Mouse (Mus musculus) limb, embryonic 15.5 days (tissue): ENCODE measurements around the gene Mgarp. TPM values are rescaled to one million over a fixed set of nuclear protein-coding genes. Genes with fewer than 3 reads are reported as not detected.
"Not testable (repeated sequence)": the region's sequence is repeated elsewhere in the genome, so short reads cannot be mapped to it uniquely, and the experiment has no call there.

ENCODE experiments used
- ATAC-seq: fragments of 200-750 bp; cut with Nextera tagmentation; 2 replicates; pipeline ENCODE4 v1.8.0; 2017; ENCODE audit warnings: low read depth, moderate TSS enrichment; ENCODE audit not compliant: insufficient number of reproducible peaks, low FRiP score, low TSS enrichment
- H3K27ac ChIP-seq: fragments of 300-500 bp; sonication (generic); 2 replicates; pipeline ENCODE4 v1.5.1; 2015; ENCODE audit warnings: moderate library complexity, mild to moderate bottlenecking, inconsistent platforms
- H3K27me3 ChIP-seq: fragments of 300-500 bp; sonication (generic); 2 replicates; pipeline ENCODE4 v1.6.1; 2015; ENCODE audit warnings: inconsistent platforms
- H3K36me3 ChIP-seq: fragments of 300-500 bp; sonication (generic); 2 replicates; pipeline ENCODE4 v1.6.1; 2015; ENCODE audit warnings: inconsistent platforms
- H3K4me1 ChIP-seq: fragments of 300-500 bp; sonication (generic); 2 replicates; pipeline ENCODE4 v1.6.1; 2015; ENCODE audit warnings: inconsistent platforms
- H3K4me2 ChIP-seq: fragments of 300-500 bp; sonication (generic); 2 replicates; pipeline ENCODE4 v1.6.1; 2015; ENCODE audit warnings: mild to moderate bottlenecking, inconsistent platforms
- H3K4me3 ChIP-seq: fragments of 300-500 bp; sonication (generic); 2 replicates; pipeline ENCODE4 v1.5.1; 2015; ENCODE audit warnings: mild to moderate bottlenecking, inconsistent platforms
- H3K9ac ChIP-seq: fragments of 300-500 bp; sonication (generic); 2 replicates; pipeline ENCODE4 v1.6.1; 2015; ENCODE audit warnings: inconsistent platforms
- H3K9me3 ChIP-seq: fragments of 300-500 bp; sonication (generic); 2 replicates; pipeline ENCODE4 v1.6.1; 2016; ENCODE audit warnings: inconsistent platforms
- WGBS: fragments of 180-500 bp; shearing (Covaris S2); methylation state at CpG from one replicate; pipeline ENCODE4 v1.1.7; 2015; 5-methylcytosine and 5-hydroxymethylcytosine counted together
- polyA plus RNA-seq: library from polyadenylated mRNA; unstranded; fragments of >200 nt; fragmentation: Nextera tagmentation; extraction: Ambion mirVana; gene quantifications from 2 replicates; pipeline ENCODE4 v1.2.1, GENCODE M21; 2015

Gene Mgarp
- polyA plus RNA-seq, 1 experiment from 2014 or later: 6.7 TPM

DNA sequence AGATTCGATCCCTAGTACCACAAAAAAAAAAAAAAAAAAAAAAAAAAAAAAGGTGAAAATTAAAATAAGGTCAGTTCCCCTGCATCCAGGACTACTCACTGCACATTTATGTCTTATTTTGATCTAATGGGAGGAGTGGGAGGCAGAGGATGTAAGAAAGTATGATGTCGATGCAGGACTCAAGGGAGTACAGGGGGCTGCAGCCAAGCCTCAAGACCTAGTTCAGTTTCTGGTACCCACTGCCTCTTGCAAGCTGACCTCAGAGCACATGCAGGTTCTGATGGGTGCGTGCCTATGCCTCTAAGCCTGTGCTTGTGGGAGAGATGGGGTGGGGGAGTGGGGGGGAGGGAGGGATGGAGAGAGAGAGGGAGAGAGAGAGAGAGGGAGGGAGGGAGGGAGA, 1.7 kb downstream of the Mgarp start:
- Histone ChIP-seq H3K36me3 (no peaks in the 10 kb centered on the region), H3K4me2 (no peak overlapping the region)
- ATAC-seq: no peak

DNA sequence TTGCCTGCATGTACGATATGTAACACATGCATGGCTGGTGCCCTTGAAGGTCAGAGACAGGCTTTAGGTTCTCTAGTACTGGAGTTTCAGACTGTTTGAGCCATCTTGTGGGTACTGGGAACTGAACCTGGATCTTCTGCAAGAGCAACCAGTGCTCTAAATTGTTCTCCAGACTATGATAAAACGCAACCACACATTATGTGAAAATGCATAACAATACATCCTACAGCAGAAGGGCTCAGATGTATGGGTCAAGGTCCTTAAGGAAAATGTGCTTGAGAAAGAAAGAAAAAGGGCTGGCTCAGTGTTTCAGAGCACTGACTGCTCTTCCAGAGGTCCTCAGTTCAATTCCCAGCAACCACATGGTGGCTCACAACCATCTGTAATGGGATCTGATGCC, 2.9 kb downstream of the Mgarp start:
- Histone ChIP-seq H3K9ac (no peak overlapping the region), H3K36me3 (no peaks in the 10 kb centered on the region), H3K4me1 (peaks cover 11% of the 10 kb centered on the region), H3K9me3 (no peaks in the 10 kb centered on the region), H3K4me3 (no peak overlapping the region), H3K4me2 (no peak overlapping the region), H3K27ac (no peak overlapping the region), H3K27me3 (peaks cover 23% of the 10 kb centered on the region)
- ATAC-seq: no peak
- 92% methylated on average over 2 of the region's 2 CpGs for WGBS

More for the DNA sequence above, 1.7 kb downstream of the Mgarp start:
- Histone ChIP-seq H3K27me3 (peaks cover 28% of the 10 kb centered on the region), H3K4me3 (no peak overlapping the region), H3K4me1 (peaks cover 9% of the 10 kb centered on the region), H3K27ac (no peak overlapping the region), H3K9me3 (no peaks in the 10 kb centered on the region), H3K9ac (no peak overlapping the region)
- WGBS: 63% methylated on average over 3 of the region's 3 CpGs

DNA sequence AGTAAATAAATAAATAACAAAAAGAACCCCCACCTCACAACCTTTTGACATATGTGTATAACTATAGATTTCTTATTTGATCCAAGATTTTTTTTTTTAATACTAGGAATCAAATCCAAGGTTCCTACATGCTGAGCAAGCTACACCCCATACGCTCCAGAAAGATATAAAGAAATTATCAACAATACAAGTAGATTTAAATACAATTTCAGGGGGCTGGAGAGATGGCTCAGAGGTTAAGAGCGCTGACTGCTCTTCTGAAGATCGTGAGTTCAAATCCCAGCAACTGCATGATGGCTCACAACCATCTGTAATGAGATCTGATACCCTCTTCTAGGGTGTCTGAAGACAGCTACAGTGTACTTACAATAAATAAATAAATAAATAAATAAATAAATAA, 3.5 kb downstream of the Mgarp start:
- H3K36me3 ChIP-seq, H3K4me2 ChIP-seq, ATAC-seq, H3K4me3 ChIP-seq, H3K27ac ChIP-seq, H3K9ac ChIP-seq, H3K9me3 ChIP-seq: not testable (repeated sequence)
- 93% methylated on average over 3 of the region's 3 CpGs for WGBS
- Histone ChIP-seq H3K4me1 (peaks cover 11% of the 10 kb centered on the region), H3K27me3 (peaks cover 20% of the 10 kb centered on the region)

DNA sequence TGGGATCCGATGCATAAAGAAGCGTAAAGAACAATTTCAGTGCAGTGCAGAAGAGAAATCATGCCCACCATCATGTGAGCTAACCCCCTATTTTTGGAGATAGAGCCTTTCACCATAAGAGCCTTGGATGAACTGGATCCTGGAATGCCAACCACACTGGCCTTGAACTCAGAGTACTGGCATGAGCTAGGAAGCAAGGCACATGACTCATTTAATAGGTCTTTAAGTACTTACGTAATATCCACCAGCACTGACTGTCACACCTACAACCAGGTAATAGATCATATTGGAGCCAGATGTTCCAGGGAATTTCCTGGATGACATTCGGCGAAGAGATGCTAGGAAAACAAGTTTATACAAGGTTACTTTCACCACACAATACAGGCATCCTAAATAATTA, 4.9 kb downstream of the Mgarp start:
- WGBS: 76% methylated on average over 5 of the region's 5 CpGs
- Histone ChIP-seq H3K9me3 (no peaks in the 10 kb centered on the region), H3K9ac (no peak overlapping the region), H3K4me1 (peaks cover 14% of the 10 kb centered on the region), H3K36me3 (no peaks in the 10 kb centered on the region), H3K27me3 (peaks cover 14% of the 10 kb centered on the region), H3K4me3 (no peak overlapping the region), H3K4me2 (no peak overlapping the region), H3K27ac (no peak overlapping the region)
- no peak for ATAC-seq

DNA sequence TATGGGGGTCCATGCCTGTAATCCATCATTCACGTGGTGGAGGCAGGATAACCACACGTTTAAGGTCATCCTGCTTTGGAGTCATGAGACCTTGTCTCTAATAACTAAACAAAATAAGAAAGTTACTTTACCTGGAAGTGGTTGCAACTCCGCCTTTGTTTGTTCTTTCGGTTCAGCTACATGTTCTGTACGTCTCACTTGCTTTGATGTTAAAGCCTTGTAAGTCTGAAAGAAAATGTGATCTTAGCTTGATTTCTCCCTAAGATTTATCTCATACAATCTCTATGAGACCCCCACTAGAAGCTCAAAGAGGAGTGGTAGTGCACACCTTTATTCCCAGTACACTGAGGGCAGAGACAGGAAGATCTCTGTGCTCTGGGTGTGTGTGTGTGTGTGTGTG, 5.4 kb downstream of the Mgarp start:
- 84% methylated on average over 5 of the region's 5 CpGs for WGBS
- Histone ChIP-seq H3K27ac (no peak overlapping the region), H3K4me1 (peaks cover 10% of the 10 kb centered on the region), H3K4me3 (no peak overlapping the region), H3K27me3 (peaks cover 9% of the 10 kb centered on the region), H3K36me3 (no peaks in the 10 kb centered on the region), H3K4me2 (no peak overlapping the region), H3K9me3 (no peaks in the 10 kb centered on the region), H3K9ac (no peak overlapping the region)
- ATAC-seq: no peak

DNA sequence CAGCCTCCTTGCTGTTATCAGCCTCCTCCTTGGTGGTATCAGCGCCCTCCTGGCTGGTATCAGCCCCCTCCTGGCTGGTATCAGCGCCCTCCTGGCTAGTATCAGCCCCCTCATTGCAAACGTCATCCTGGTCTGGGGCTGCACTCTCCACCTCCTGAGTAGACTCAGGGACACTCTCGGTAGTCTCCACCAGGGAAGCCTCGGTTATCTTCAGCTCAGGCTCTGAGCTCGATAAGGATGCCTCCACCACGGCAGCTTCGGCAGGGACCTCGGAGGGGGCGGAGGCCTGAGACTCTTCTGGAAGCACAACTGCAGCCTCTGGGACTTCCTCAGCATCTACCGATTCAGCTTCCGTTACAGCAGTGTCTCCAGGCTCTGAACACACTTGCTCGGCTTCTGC, 7.6 kb downstream of the Mgarp start:
- peak overlapping the region; percentile 22; the same call in 1 of the 2 replicates for H3K4me2 ChIP-seq
- no peaks in the 10 kb centered on the region for H3K9me3 ChIP-seq
- WGBS: 11% methylated on average over 13 of the region's 13 CpGs
- ATAC-seq: no peak
- no peak overlapping the region for H3K9ac ChIP-seq
- no peak overlapping the region for H3K27ac ChIP-seq
- H3K4me1 ChIP-seq: peaks cover 9% of the 10 kb centered on the region; the same call in 1 of the 2 replicates
- H3K27me3 ChIP-seq: no peaks in the 10 kb centered on the region; the same call in 1 of the 2 replicates
- H3K36me3 ChIP-seq: no peaks in the 10 kb centered on the region
- peak overlapping the region; percentile 11; the same call in 1 of the 2 replicates for H3K4me3 ChIP-seq

DNA sequence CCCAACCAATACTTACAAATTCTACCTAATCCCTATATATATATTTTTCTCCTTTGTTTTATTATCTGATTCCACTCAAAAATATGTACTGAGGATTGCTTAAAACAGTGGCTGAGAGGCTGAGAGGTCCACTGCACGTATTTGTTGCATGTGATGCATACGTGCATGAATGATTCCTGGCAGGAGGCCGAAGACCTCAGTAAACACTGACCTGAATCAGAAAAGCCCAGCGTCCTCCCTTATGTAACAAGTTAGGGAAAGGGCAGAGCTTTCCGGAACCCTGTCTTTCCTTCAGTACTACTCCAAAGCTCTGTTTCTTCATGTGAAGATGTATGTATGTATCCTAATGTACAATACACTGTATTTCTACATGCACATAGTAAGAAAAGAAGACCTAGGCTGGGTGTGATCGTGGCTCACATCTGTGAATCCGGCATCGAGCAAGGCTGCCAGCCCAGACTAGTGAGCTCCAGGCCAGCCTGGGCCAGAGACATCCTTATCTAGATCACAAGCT, 8.6 kb downstream of the Mgarp start:
- Histone ChIP-seq H3K4me3 (no peak overlapping the region), H3K4me1 (peaks cover 9% of the 10 kb centered on the region; the same call in 1 of the 2 replicates), H3K27me3 (no peaks in the 10 kb centered on the region; the same call in 1 of the 2 replicates), H3K4me2 (no peak overlapping the region), H3K9me3 (no peaks in the 10 kb centered on the region), H3K27ac (no peak overlapping the region), H3K9ac (no peak overlapping the region), H3K36me3 (no peaks in the 10 kb centered on the region)
- ATAC-seq: no peak
- WGBS: 74% methylated on average over 8 of the region's 8 CpGs

DNA sequence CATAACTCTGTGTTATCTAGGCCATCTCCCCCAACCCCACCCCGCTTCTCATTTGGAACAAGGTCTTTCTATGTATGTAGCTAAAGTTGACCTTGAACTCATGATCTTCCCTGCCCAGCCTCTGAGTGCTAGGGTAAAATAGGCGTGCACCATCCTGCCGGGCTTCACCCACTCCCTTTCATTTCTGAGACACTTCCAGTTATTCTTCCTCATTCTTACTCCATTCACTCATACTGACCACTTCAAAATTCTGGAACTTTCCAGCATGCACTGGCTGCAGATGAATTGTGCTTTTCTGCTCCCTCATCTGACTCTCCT, 9.4 kb downstream of the Mgarp start:
- no peak overlapping the region for H3K9ac ChIP-seq
- ATAC-seq: no peak
- H3K9me3 ChIP-seq: no peaks in the 10 kb centered on the region

DNA sequence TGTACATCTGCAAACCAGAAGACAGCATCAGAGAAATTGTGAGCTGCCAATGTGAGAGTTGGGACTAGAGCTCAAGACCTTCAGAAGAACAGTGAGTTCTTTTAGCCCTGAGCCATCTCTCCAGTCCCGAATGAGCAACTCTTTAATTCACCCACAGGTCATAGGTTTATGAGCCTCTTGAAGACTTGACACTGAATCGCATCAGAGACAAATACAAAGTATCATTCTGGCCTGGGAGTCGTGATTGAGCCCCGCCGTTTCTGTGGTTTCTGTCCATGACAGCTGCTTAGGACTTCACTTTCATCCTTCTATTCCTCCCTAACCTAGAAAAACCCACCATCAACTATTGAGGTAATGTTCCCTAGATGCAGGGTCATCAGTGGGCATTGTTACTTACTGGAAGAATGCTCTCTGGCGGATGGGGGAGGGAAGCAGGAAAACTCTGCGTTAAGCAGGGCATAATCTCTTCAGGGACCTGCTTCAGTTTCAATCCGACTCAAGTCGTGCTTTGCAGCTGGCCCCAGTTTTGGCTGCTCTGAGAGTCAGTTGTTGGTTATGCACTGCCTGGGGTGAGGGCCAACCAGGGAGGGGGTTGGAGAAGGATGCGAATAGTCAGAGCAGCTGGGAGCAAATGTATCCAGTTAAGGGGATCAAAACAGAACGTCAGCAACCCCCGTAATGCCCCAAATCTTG, 10.0 kb downstream of the Mgarp start:
- ATAC-seq: peak; percentile 58; the same call in 1 of the 2 replicates
- whole genome bisulfite sequencing: 43% methylated on average over 12 of the region's 12 CpGs
- Histone ChIP-seq H3K4me2 (no peak overlapping the region), H3K27ac (no peak overlapping the region), H3K4me3 (no peak overlapping the region), H3K9ac (no peak overlapping the region), H3K4me1 (peaks cover 9% of the 10 kb centered on the region; the same call in 1 of the 2 replicates), H3K27me3 (no peaks in the 10 kb centered on the region; the same call in 1 of the 2 replicates), H3K36me3 (no peaks in the 10 kb centered on the region), H3K9me3 (no peaks in the 10 kb centered on the region)

More for the DNA sequence above, 9.4 kb downstream of the Mgarp start:
- H3K27me3 ChIP-seq: no peaks in the 10 kb centered on the region; the same call in 1 of the 2 replicates
- H3K4me1 ChIP-seq: peaks cover 9% of the 10 kb centered on the region; the same call in 1 of the 2 replicates
- 83% methylated on average over 3 of the region's 3 CpGs for WGBS
- no peak overlapping the region for H3K4me3 ChIP-seq
- no peak overlapping the region for H3K4me2 ChIP-seq
- H3K36me3 ChIP-seq: no peaks in the 10 kb centered on the region
- H3K27ac ChIP-seq: no peak overlapping the region

DNA sequence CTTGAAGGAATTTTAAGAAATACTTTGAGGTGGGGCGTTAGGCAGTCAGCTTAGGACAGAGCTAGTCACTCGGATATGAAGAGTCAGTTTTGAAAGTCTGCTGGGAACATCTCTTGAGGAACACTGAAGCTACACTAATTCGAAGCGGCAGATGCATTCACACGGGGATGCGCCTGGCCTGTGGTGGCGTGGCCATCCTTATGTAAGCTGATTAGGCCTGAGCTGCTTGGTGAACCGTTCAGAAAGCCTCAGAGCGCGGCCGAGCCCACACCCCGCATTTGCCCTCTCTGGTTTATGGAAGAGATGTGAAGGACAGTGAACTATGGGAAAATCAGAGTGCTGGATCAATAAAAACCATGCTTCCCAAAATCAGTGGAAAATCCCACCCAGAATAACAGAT, 13.1 kb downstream of the Mgarp start:
- no peak overlapping the region for H3K9ac ChIP-seq
- no peaks in the 10 kb centered on the region for H3K36me3 ChIP-seq
- ATAC-seq: no peak
- no peaks in the 10 kb centered on the region for H3K9me3 ChIP-seq
- H3K4me2 ChIP-seq: no peak overlapping the region
- WGBS: 84% methylated on average over 12 of the region's 12 CpGs
- H3K4me1 ChIP-seq: peaks cover 9% of the 10 kb centered on the region
- H3K27me3 ChIP-seq: no peaks in the 10 kb centered on the region
- no peak overlapping the region for H3K27ac ChIP-seq
- no peak overlapping the region for H3K4me3 ChIP-seq

DNA sequence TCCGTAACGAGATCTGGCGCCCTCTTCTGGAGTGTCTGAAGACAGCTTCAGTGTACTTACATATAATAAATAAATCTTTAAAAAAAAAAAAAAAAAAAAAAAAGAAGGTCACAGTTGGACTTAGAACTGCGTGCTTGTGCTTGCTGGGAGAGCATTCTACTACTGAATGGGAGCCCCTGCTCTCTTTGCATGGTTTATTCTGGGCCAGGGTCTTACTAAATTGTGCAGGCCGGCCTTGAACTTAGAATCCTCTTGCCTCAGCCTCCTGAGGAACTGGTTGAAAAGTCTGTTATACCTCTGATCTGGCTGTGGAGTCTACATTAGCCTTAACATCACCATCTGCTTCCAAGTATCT, 15.9 kb downstream of the Mgarp start:
- Histone ChIP-seq H3K4me1 (peaks cover 8% of the 10 kb centered on the region), H3K27ac (no peak overlapping the region), H3K4me3 (no peak overlapping the region), H3K36me3 (no peaks in the 10 kb centered on the region), H3K9ac (no peak overlapping the region), H3K9me3 (no peaks in the 10 kb centered on the region), H3K27me3 (no peaks in the 10 kb centered on the region), H3K4me2 (no peak overlapping the region)
- no peak for ATAC-seq
- WGBS: 61% methylated on average over 4 of the region's 5 CpGs

DNA sequence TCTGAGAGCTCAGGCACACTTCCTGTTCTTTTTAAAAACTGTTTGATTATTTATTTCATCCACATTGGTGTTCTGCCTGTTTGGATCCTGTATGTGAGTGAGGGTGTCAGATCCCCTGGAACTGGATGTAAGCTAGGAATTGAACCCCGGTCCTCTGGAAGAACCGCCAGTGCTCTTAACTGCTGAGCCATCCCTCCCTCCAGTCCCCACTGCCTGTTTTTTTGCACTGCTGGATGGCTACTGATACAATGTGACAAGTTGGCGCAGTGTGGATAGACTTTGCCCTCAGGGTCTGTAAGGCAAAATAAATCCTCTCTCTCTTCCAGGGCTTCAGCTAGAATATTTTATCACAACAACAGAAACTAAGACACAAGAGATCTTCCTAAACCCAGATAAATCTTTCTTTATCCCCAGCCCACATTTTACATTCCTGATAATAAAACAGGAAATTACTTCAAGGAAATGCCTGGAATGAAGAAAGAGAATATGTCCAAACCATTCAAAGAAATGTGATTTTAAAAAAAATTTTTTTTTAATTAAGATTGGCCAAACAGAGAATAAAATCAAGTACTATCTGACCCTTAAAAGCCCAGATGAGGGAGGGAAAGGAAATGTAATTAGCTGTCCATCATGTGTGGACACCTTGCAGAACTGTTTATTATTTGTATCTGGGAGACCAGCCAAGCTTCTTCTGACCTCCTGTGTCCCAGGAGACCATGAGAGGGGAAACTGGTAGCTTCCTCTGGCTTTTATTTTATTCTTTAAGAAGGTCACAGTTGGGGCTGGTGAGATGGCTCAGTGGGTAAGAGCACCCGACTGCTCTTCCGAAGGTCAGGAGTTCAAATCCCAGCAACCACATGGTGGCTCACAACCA, 16.5 kb downstream of the Mgarp start:
- Histone ChIP-seq H3K27me3 (no peaks in the 10 kb centered on the region), H3K27ac (no peak overlapping the region), H3K4me1 (peaks cover 8% of the 10 kb centered on the region), H3K9me3 (no peaks in the 10 kb centered on the region), H3K9ac (no peak overlapping the region), H3K4me2 (no peak overlapping the region), H3K4me3 (no peak overlapping the region), H3K36me3 (no peaks in the 10 kb centered on the region)
- ATAC-seq: no peak
- WGBS: 76% methylated on average over 5 of the region's 5 CpGs
